Mouse (Mus musculus): ENCODE data around the gene Trappc10.

The Trappc10 gene

GRCm38 (mm10) chr10:78160369-78161095, 83.9 kb downstream of the Trappc10 start:
- DNase-seq (ENCODE audit: low spot score) = no peak

GRCm38 (mm10) chr10:78159906-78160305, 84.5 kb downstream of the Trappc10 start:
- peak; percentile 92 for DNase-seq (ENCODE audit: low spot score)

DNA sequence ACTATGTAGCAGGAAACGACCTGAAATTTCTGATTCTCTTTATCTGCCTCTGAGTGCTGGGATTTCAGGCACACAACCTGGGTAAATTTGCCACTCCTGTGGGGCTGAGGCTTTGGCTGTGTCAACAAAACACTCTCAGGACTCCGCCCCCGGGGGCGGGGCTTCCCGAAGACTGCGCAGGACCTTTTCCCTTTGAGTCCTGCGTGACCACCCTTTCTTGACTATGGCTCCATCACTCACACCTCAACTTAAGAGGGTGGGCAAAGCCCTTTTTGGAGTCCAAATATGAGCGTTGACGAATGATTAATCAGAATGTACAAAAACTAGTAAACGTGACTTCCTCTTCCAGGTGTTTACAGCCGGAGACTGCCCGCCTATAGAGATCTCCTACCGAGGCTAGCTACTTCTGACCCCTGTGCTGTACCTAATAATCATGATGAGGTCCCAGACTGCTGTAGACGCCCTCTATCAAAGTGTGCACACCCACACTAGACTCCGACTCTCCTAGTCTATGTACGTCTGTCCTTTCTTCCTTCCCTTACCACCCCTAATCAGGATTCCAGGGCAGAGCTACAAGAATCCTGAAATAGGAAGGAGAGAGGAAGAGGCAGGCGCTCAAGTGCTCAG, 85.1 kb downstream of the Trappc10 start:
- peak; percentile 46 for DNase-seq (ENCODE audit: low spot score)

GRCm38 (mm10) chr10:78158041-78158440, 86.4 kb downstream of the Trappc10 start:
- DNase-seq (ENCODE audit: low spot score) = no peak

DNA sequence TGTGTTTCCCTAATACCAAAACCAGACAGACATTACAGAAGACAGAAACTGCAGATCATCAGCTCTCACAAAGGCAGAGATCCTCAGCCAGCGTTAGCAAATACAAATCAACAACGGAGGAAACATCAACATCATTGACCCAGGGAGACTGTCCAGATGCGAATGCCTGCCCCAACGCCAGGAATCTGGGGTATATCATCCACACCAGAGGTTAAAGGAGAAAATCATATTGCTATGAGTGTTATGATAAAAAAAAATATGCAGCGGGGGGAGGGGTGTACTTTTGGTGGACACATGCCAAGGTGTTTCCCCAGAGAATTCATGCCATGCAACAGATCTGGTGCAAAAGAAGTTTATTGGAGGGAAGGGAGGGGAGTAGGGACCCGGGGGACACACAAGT, 87.5 kb downstream of the Trappc10 start:
- peak; percentile 60 for DNase-seq (ENCODE audit: low spot score)

- DNase-seq (ENCODE audit: low spot score) = no peak
Observed at GRCm38 (mm10) chr10:78148834-78149766, 95.3 kb downstream of the Trappc10 start.

DNA sequence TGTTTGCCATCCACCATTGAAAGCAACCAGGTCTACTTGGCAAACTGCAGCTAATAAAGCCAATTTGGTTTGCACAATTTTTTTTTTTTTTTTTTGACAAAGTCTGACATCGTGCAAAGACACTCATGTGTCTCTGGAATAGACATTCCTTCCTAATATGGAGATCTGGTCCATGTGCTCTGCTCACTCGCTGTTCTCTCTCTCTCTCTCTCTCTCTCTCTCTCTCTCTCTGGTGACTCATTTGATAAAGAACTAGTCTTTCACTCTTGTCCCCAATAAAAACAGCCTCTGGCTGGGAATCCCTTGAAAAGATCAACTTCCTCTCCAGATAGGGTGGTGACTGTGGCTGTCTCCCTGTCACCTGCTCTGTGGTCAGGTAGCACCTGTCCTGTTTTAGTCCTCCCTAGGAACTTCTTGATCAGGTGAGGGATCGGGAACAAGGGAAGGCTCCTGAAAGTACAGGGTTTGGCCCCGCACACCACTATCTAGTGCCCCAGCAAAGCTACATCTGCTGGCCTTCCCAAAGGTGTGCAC, 96.5 kb downstream of the Trappc10 start:
- peak; percentile 67 for DNase-seq (ENCODE audit: low spot score)

DNA sequence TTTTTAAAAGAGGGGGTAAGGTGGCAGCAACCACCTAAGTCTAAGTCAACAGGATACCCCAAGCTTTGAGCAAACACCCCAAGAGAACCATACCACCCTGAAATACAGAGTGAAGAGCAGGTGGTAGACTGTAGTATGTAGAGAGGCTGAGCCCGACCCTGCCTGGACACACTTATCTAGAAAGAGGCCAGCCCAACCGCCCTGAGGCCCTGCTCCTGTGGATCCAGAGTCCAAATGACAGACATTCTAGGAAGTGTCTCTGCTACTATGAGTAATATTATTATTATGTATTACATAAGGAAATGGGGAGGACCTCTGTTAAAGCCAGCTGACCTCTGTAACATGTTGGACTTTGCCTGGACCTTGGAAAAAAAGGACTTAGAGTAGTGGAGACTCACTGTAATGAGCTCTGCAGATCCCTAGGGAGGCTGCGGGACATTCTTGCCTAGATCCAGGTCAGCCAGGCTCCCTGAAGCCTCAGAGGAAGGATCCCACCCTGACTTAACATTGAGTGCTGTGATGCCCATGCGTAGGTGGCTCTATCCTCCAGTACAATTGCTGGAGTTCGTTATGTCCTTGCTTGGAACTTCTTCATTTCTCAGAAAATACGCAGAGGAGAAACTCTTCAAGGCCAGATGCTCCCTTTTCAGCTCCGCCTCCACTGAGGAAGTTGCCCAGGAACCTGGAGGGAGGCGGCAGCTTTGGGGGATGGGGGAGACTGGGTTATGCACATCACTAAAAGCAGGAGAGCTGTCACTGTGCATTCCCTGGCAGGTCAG, 100.5 kb downstream of the Trappc10 start:
- no peak for DNase-seq (ENCODE audit: low spot score)

DNA sequence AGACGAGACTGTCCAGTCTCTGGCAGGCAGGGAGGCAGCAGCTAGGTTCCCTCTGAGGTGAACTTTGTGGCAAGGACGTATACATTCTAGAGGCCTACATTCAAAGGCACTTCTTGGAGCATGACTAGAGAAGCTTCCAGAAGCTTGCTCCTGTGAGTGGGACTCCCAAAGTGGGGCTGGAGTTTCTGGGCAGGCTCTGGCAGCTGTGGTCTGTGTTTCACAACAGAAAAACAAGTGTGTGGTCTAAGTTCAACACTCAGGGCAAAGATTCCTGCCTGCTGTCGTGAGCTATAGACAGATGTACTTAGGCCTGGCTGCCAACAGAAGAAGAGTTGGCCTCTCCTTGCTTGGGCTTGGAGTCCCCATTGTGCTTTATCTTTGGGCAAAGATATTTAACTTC, 103.6 kb downstream of the Trappc10 start:
- DNase-seq (ENCODE audit: low spot score) = no peak

- DNase-seq (ENCODE audit: low spot score) = no peak
Observed at GRCm38 (mm10) chr10:78140251-78140600, 104.2 kb downstream of the Trappc10 start.

- no peak for DNase-seq (ENCODE audit: low spot score)
Observed at GRCm38 (mm10) chr10:78139572-78140250, 104.7 kb downstream of the Trappc10 start.

GRCm38 (mm10) chr10:78138812-78139523, 105.5 kb downstream of the Trappc10 start:
- no peak for DNase-seq (ENCODE audit: low spot score)

- DNase-seq (ENCODE audit: low spot score) = no peak
Observed at GRCm38 (mm10) chr10:78137191-78137590, 107.2 kb downstream of the Trappc10 start.

Data from MN1 (cell line).